Mouse (Mus musculus): Measurements from ENCODE around the gene Syt2. TPM values are rescaled to one million over a fixed set of nuclear protein-coding genes. Genes with fewer than 3 reads are reported as not detected.

Syt2 gene
- total RNA-seq, 2 experiments from 2014 or later: 57.7 to 62.5 TPM

GRCm38 (mm10) chr1:134764831-134765458 is 118.5 kb downstream of the Syt2 start:
- intact Hi-C loops (cut with DNase I): no loop called here
- DNase-seq (ENCODE audit: extremely low spot score in 1 of 2, low spot score in 2 of 2): no peak
- Histone ChIP-seq H3K27ac (no peak overlapping the region), H3K4me3 (no peak overlapping the region)
- TF ChIP-seq CTCF (IDR thresholded peaks at IDR 0.05): no peak

GRCm38 (mm10) chr1:134766448-134766847 is 120.0 kb downstream of the Syt2 start:
- intact Hi-C loops (cut with DNase I): no loop called here
- DNase-seq (ENCODE audit: extremely low spot score in 1 of 2, low spot score in 2 of 2): no peak
- Histone ChIP-seq H3K27ac (no peak overlapping the region), H3K4me3 (no peak overlapping the region)
- TF ChIP-seq CTCF (IDR thresholded peaks at IDR 0.05): no peak

- no peak overlapping the region for H3K4me3 ChIP-seq
- intact Hi-C loops (cut with DNase I): no loop called here
- no peak for TF ChIP-seq CTCF (IDR thresholded peaks at IDR 0.05)
- DNase-seq (ENCODE audit: extremely low spot score in 1 of 2, low spot score in 2 of 2): no peak
- H3K27ac ChIP-seq: no peak overlapping the region; the same call in 1 of the 2 replicates
These were observed 123.8 kb downstream of the Syt2 start for GRCm38 (mm10) chr1:134770312-134770711.

- Histone ChIP-seq H3K4me3 (no peak overlapping the region), H3K27ac (peak overlapping the region; percentile 45)
- intact Hi-C loops (cut with DNase I): no loop called here
- DNase-seq (ENCODE audit: extremely low spot score in 1 of 2, low spot score in 2 of 2): no peak
- TF ChIP-seq CTCF (IDR thresholded peaks at IDR 0.05): no peak
These were observed 124.9 kb downstream of the Syt2 start for GRCm38 (mm10) chr1:134771353-134771752.

GRCm38 (mm10) chr1:134771999-134772398 is 125.5 kb downstream of the Syt2 start:
- no peak for DNase-seq (ENCODE audit: extremely low spot score in 1 of 2, low spot score in 2 of 2)
- no peak overlapping the region for H3K4me3 ChIP-seq
- peak overlapping the region; percentile 45 for H3K27ac ChIP-seq
- intact Hi-C loops (cut with DNase I): no loop called here
- TF ChIP-seq CTCF (IDR thresholded peaks at IDR 0.05): no peak

- Histone ChIP-seq H3K27ac (no peak overlapping the region), H3K4me3 (no peak overlapping the region)
- DNase-seq (ENCODE audit: extremely low spot score in 1 of 2, low spot score in 2 of 2): no peak
- no peak for TF ChIP-seq CTCF (IDR thresholded peaks at IDR 0.05)
- intact Hi-C loops (cut with DNase I): no loop called here
These were observed 126.3 kb downstream of the Syt2 start for GRCm38 (mm10) chr1:134772821-134773220.

- no peak for DNase-seq (ENCODE audit: extremely low spot score in 1 of 2, low spot score in 2 of 2)
- H3K27ac ChIP-seq: no peak overlapping the region
- intact Hi-C loops (cut with DNase I): no loop called here
- no peak overlapping the region for H3K4me3 ChIP-seq
- no peak for TF ChIP-seq CTCF (IDR thresholded peaks at IDR 0.05)
These were observed 126.8 kb downstream of the Syt2 start for GRCm38 (mm10) chr1:134773256-134773655.

GRCm38 (mm10) chr1:134774247-134774646 is 127.8 kb downstream of the Syt2 start:
- Histone ChIP-seq H3K4me3 (no peak overlapping the region), H3K27ac (no peak overlapping the region)
- intact Hi-C loops (cut with DNase I): no loop called here
- no peak for DNase-seq (ENCODE audit: extremely low spot score in 1 of 2, low spot score in 2 of 2)
- TF ChIP-seq CTCF (IDR thresholded peaks at IDR 0.05): no peak

GRCm38 (mm10) chr1:134774728-134775287 is 128.3 kb downstream of the Syt2 start:
- no peak for TF ChIP-seq CTCF (IDR thresholded peaks at IDR 0.05)
- Histone ChIP-seq H3K4me3 (no peak overlapping the region), H3K27ac (no peak overlapping the region)
- DNase-seq (ENCODE audit: extremely low spot score in 1 of 2, low spot score in 2 of 2): no peak
- intact Hi-C loops (cut with DNase I): no loop called here

GRCm38 (mm10) chr1:134775631-134776030 is 129.2 kb downstream of the Syt2 start:
- no peak for TF ChIP-seq CTCF (IDR thresholded peaks at IDR 0.05)
- intact Hi-C loops (cut with DNase I): no loop called here

GRCm38 (mm10) chr1:134777201-134777885 is 130.9 kb downstream of the Syt2 start:
- H3K4me3 ChIP-seq: no peak overlapping the region
- intact Hi-C loops (cut with DNase I): no loop called here
- TF ChIP-seq CTCF (IDR thresholded peaks at IDR 0.05): no peak

More at GRCm38 (mm10) chr1:134775631-134776030, 129.2 kb downstream of the Syt2 start:
- no peak for DNase-seq (ENCODE audit: extremely low spot score in 1 of 2, low spot score in 2 of 2)
- Histone ChIP-seq H3K4me3 (no peak overlapping the region), H3K27ac (no peak overlapping the region)

GRCm38 (mm10) chr1:134777936-134778548 is 131.6 kb downstream of the Syt2 start:
- intact Hi-C loops (cut with DNase I): no loop called here
- no peak overlapping the region for H3K4me3 ChIP-seq
- no peak overlapping the region for H3K27ac ChIP-seq
- no peak for TF ChIP-seq CTCF (IDR thresholded peaks at IDR 0.05)
- DNase-seq (ENCODE audit: extremely low spot score in 1 of 2, low spot score in 2 of 2): no peak

More at GRCm38 (mm10) chr1:134777201-134777885, 130.9 kb downstream of the Syt2 start:
- no peak for DNase-seq (ENCODE audit: extremely low spot score in 1 of 2, low spot score in 2 of 2)
- no peak overlapping the region for H3K27ac ChIP-seq

All from left cerebral cortex, adult 2 months (tissue).